Mouse (Mus musculus) left cerebral cortex, postnatal 10 days (tissue): ENCODE measurements at regions not wholly inside any gene's neighbourhood (a gene's known extent, or its start where the extent isn't known, plus 50 kb on each side); places are given as distances from the start of the nearest gene placed in this dataset.

ENCODE experiments used
- DNase-seq, 2 experiments: peaks; one replicate each; pipeline ENCODE4 v3.0.0; 2021 to 2022; ENCODE audit warnings: low spot score in 2 of 2, mixed read lengths in 1 of 2; ENCODE audit errors: extremely low spot score in 1 of 2
- intact Hi-C: fragments of 180-260 bp; cut with DNase I; formaldehyde crosslinking; loops from one replicate; pipeline ENCODE4 v1.15.1; 2025

DNA sequence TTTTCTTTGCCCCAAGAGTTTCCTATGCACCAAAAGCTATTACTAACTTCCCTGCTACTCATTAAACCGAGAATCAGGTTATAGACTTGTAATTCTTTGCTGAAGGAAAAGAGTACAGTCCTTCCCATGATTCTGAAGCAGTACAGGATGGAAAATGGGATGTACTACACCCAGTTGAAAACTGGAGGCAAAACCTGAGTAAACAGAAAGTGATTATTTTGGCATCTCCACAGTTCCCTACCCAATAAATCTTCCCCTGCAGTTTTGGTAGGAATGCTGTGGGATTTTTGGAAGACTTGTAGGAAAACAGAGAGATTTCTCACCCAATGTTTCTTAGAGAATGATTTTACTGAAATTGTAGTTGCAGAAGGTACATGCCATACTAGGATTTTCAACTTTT, 268.5 kb downstream of the Dio2 start:
- DNase-seq = no peak
- intact Hi-C loops = no loop called here

DNA sequence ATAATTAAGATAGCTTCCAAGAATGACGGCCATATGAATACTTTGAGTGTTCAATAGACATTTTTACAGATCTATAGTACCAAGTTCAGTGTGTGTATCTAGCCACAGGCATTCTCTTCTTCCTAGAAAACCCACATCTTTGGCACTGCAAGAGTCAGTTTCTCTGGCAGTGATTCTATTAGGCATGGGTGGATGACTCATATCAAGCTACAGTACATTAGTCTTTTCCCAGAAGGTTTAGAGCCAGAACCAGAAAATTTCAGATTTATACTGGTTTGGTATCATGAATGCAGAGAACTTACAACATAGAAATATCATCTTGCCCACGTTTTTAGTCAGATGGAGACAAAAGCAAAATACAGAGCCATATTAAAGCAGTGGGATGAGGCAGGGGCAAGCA, 278.1 kb downstream of the Dio2 start:
- intact Hi-C loops = no loop called here
- no peak for DNase-seq

DNA sequence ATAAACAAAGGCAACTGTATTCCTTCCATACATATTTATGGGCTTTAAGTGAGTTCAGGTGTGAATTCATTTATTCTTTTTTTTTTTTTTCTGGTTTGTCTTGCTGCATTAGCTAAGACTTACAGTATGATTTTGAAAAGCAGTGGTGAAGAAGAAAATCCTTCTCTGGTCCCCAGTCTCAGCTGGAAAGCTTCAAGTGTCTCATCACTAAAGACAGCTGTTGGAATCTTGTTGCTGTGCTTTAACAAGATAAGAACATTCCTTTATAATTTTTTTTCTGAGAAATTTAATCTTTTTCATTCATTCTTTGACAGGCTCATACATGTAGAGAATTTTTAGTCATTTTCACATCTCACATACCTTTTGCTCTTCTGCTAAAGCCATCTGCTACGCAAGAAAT, 297.6 kb downstream of the Dio2 start:
- intact Hi-C loops = no loop called here
- no peak for DNase-seq

DNA sequence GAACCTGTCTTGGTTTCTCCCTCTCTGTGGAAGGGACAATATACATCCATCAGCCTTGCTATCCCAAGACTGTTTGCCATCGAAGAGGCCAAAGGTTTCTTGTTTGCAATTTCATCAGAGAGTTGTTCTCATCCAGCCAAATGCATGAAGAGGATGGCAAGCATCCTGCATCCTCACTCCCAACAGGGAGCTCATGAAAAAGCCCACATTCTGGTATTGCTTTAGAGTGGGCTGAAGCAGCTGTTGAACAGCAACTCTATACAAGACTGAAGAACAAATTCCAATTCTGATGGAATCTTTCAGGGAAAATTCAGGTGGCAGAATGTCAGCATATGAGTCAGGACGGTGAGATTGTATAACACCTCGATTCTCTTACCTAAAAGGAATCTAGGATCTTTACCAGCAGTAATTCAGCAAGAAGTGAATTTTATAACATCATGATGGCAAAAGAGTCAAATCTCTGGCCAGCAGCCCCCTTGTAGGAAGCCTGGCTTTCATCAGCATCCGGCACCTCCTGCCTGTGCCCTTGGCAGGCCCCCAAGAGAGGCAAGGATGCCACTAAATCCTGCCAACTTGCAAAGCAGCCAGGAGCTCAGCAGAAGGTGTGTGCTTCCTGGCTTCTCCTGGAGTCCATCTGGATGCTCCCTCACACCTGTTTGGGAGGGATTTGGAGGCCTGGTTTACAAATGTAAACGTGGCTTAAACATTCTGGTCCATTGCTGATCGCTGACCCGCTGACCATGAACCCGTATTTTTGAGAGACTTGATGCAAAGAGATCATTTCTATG, 312.8 kb downstream of the Dio2 start:
- intact Hi-C loops = no loop called here
- peak; percentile 2 to 20 for DNase-seq

DNA sequence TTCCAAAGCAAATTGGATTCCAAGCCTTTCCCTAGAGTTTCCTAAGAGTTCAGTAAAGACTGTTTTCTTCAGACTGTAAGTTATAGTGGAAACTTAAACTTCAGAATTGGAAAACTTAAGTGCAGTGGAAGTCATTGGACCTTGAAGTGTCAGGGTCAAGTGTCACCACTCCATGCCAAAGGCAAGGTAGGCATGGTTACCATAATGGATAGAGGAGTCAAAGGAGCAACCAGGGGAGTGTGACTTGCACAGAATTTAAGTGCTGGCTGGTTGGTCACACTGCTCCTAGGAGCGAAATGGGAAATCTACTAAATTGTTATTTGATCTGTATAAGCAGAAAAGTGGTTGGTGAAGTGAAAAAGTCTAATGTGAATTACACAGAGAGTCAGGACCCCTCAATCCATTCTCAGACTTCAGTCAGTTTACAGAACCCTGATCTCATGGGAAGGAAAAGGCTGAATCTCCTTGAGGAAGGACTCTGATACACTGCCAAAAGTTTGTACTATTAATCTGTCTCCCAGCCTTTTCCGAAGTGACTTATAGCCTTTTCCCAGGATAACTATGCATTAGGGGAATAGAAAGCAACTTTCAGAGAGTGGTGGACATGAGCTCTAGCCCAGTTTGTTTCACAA, 320.5 kb downstream of the Dio2 start:
- DNase-seq = no peak
- intact Hi-C loops = no loop called here

DNA sequence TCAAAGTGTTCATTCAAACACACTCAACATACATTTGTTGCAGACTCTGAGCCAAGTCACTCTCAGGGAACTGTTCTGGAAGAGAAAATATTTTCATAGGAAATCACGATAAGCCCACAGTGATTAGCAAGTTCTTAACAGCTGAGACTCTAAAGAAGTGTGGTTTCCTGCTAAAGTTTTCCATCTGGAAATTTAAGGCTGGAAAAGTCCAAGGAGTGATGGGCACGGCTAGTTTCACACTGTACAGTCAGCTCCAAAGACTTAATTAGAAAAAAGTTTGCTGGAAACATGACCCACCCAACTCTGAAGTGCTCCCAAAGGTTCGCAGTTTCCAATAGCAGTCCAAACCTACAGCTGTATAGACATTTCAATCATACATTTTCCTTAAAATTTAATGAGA, 329.5 kb downstream of the Dio2 start:
- no peak for DNase-seq
- intact Hi-C loops = no loop called here

DNA sequence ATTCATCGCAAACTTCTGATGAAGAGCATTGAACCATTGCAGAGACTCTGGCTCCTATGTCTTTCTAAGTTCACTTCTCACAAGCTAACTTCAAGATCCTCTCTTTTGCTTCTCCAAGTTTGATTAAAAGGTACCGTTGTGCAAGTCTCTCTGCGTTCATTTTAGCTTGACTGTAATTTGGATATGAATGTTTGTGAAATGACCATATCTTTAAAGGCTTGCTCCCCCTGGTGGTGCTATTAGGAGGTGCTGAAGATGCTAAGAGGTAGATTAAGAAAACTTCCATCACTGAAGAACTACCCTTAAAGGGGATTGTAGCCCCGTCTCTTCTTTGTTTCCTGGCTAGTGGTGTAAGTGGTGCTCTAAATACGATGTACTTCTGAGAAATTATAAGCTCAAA, 339.7 kb downstream of the Dio2 start:
- intact Hi-C loops = no loop called here

More for the DNA sequence above, 339.7 kb downstream of the Dio2 start:
- DNase-seq = no peak
